Mouse (Mus musculus): ENCODE measurements at regions not wholly inside any gene's neighbourhood (a gene's known extent, or its start where the extent isn't known, plus 50 kb on each side); places are given as distances from the start of the nearest gene placed in this dataset.

DNA sequence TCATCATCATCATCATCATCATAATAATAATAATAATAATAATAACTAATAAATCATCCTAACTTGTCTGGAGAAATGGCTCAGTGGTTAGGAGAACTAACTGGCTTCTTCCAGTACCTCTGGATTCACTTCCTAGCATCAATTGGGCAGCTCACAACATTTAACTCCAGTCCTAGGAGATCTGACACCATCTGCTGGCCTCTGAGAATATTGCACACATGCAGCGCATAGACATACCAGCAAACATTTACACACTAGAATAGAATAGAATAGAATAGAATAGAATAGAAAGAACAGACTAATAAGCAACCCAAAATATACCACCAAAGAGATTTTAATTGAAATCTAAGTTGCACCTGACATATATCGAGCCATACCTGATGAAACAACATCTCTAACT lies 715.9 kb upstream of the Kirrel3 start:
- TF ChIP-seq CTCF (IDR thresholded peaks at IDR 0.05; ENCODE audit: low read depth): no peak
- no peak for TF ChIP-seq EP300 (IDR thresholded peaks at IDR 0.05; ENCODE audit: low read depth)

All from liver, postnatal 0 days (tissue).